19 mouse cellular contexts compared by ENCODE assay signal in genomic region chr7:78963891-78964290, GRCm38 (mm10). TPM values are rescaled to one million over a fixed set of nuclear protein-coding genes. Genes with fewer than 3 reads are reported as not detected.
A peak's percentile ranks its signal among the peaks of the same experiment; 100 is the strongest.
DNase-seq lines count a peak whose midpoint lies in the region; TF ChIP-seq lines count a peak whose summit lies in the region.
"Had no signal": no experiment of that assay in that cellular context is flagged by ENCODE, and none has a peak within 500 bp of the region (broad histone marks: within the 10 kb centered on the region; RNA-seq: fewer than 3 reads in every experiment).

No protein-coding gene starts in this region.

- TF ChIP-seq POLR2A in kidney, adult 2 months (IDR thresholded peaks at IDR 0.05; ENCODE audit: low read depth, low read length), result no peak

- TF ChIP-seq CTCF in gastrocnemius, adult 2 months (IDR thresholded peaks at IDR 0.05), result no peak
- no peak for TF ChIP-seq CTCF in kidney, adult 2 months (conservative IDR thresholded peaks at IDR 0.05; ENCODE audit: insufficient read depth, insufficient read length, low read depth, low read length)
- TF ChIP-seq CTCF in layer of hippocampus, adult 2 months (conservative IDR thresholded peaks at IDR 0.05), result no peak

- no peaks in the 10 kb centered on the region for H3K4me1 ChIP-seq in kidney, adult 2 months (ENCODE audit: control insufficient read depth, insufficient read depth, low read length)
- H3K4me1 ChIP-seq: embryonic facial prominence, embryonic 13.5 days; forebrain, embryonic 13.5 days; heart, embryonic 12.5 days; hindbrain, embryonic 13.5 days; intestine, embryonic 15.5 days had no signal

- no peak overlapping the region for H3K27ac ChIP-seq in gastrocnemius, adult 2 months
- no peak overlapping the region for H3K27ac ChIP-seq in kidney, adult 2 months (ENCODE audit: insufficient read depth, low read depth, low read length)
- no peak overlapping the region for H3K27ac ChIP-seq in layer of hippocampus, adult 2 months
- H3K27ac ChIP-seq: embryonic facial prominence, embryonic 13.5 days; forebrain, embryonic 13.5 days; hindbrain, embryonic 13.5 days; hindbrain, postnatal 0 days; intestine, embryonic 15.5 days had no signal

- H3K27me3 ChIP-seq in kidney, adult 2 months (replicated peaks; ENCODE audit: control insufficient read depth, insufficient read depth, low read length), result no peaks in the 10 kb centered on the region
- H3K27me3 ChIP-seq: embryonic facial prominence, embryonic 13.5 days; forebrain, embryonic 13.5 days; heart, embryonic 12.5 days; hindbrain, embryonic 13.5 days; intestine, embryonic 15.5 days had no signal

- WGBS in kidney, adult 2 months, result 72% methylated on average over 3 of the region's 3 CpGs

- no peak overlapping the region for H3K4me3 ChIP-seq in gastrocnemius, adult 2 months
- no peak overlapping the region for H3K4me3 ChIP-seq in kidney, adult 2 months (ENCODE audit: insufficient read depth, low read depth, low read length)
- no peak overlapping the region for H3K4me3 ChIP-seq in layer of hippocampus, adult 2 months
- H3K4me3 ChIP-seq: embryonic facial prominence, embryonic 13.5 days; forebrain, embryonic 13.5 days; heart, embryonic 12.5 days; hindbrain, embryonic 13.5 days; intestine, embryonic 15.5 days had no signal

- no peaks in the 10 kb centered on the region for H3K36me3 ChIP-seq in kidney, adult 2 months (ENCODE audit: control insufficient read depth, insufficient read depth, low read length)
- H3K36me3 ChIP-seq: embryonic facial prominence, embryonic 13.5 days; heart, embryonic 12.5 days; hindbrain, embryonic 13.5 days; intestine, embryonic 15.5 days had no signal

- intact Hi-C loops in gastrocnemius, adult 2 months (cut with DNase I), result no loop called here
- intact Hi-C loops in gastrocnemius, postnatal 36 days (cut with DNase I), result no loop called here

- peak; percentile 34 for DNase-seq in gastrocnemius, adult 2 months
- DNase-seq in gastrocnemius, postnatal 36 days, result no peak
- peak; percentile 3 for DNase-seq in kidney, adult 2 months
- no peak for DNase-seq in kidney, adult 8-10 months
- peak; percentile 94 for DNase-seq in fibroblast of lung, adult 2 months (ENCODE audit: low read depth)
- no peak for DNase-seq in urinary bladder, postnatal 4 days (ENCODE audit: low spot score in 2 of 2)
- DNase-seq in layer of hippocampus, adult 2 months (ENCODE audit: low spot score in 2 of 2), result no peak
- DNase-seq: adrenal gland, adult 8-10 months; adrenal gland, postnatal 36 days; cerebellum, adult 11 months; cerebellum, adult 8-10 months; cerebellum, postnatal 25 days; forebrain, postnatal 0 days had no signal

RNA-seq across cellular contexts. Expression of gene Isg20, which starts 50.7 kb away (rescaled TPM):
- total RNA-seq in gastrocnemius, adult 2 months (2021), result 1 to 10 TPM in 1 of 2 experiments, under 1 TPM in 1; 0.92 to 1.8 TPM
- total RNA-seq in gastrocnemius, postnatal 36 days (2021), result 1 to 10 TPM; 1.4 to 1.8 TPM
- 10.9 and 12.5 TPM in 2 replicates for polyA plus RNA-seq in kidney, adult 2 months (2012; rRNA removed)
- total RNA-seq in layer of hippocampus, adult 2 months (2021), result under 1 TPM; 0.34 to 0.49 TPM
- polyA plus RNA-seq: forebrain, embryonic 13.5 days had no signal

Comparison
In these comparisons a context has a peak if more than half of its experiments do, and no peak if none do; other contexts are left out.
1. DNase-seq: peak in gastrocnemius, adult 2 months (single experiment), kidney, adult 2 months (single experiment) and fibroblast of lung, adult 2 months (single experiment); none in gastrocnemius, postnatal 36 days (0 of 2), kidney, adult 8-10 months (0 of 2), urinary bladder, postnatal 4 days (0 of 2) and layer of hippocampus, adult 2 months (0 of 2).